Mouse (Mus musculus): ENCODE results near the gene Camk2d. TPM values are rescaled to one million over a fixed set of nuclear protein-coding genes. Genes with fewer than 3 reads are reported as not detected.

Gene Camk2d
- polyA plus RNA-seq, 1 experiment from 2014 or later = 34.9 TPM

GRCm38 (mm10) chr3:126687150-126687549 is 91.0 kb downstream of the Camk2d start:
- Histone ChIP-seq H3K36me3 (ENCODE audit: control insufficient read depth, insufficient read depth, low read length) (no peaks in the 10 kb centered on the region), H3K9me3 (ENCODE audit: control insufficient read depth, low read length) (no peaks in the 10 kb centered on the region), H3K9ac (ENCODE audit: low read length) (no peak overlapping the region), H3K4me1 (replicated peaks; ENCODE audit: control insufficient read depth, insufficient read depth) (no peaks in the 10 kb centered on the region), H3K4me2 (replicated peaks; ENCODE audit: low read depth) (no peak overlapping the region), H3K27me3 (ENCODE audit: control insufficient read depth, insufficient read depth, low read length) (no peaks in the 10 kb centered on the region), H3K27ac (replicated peaks) (no peak overlapping the region), H3K4me3 (ENCODE audit: low read depth, low read length) (no peak overlapping the region)
- 66% methylated on average over 4 of the region's 4 CpGs for WGBS
- TF ChIP-seq CTCF (IDR thresholded peaks at IDR 0.05; ENCODE audit: low read depth) (no peak), EP300 (optimal IDR thresholded peaks at IDR 0.05) (no peak)
- DNase-seq (ENCODE audit: low spot score) = no peak
- ATAC-seq (ENCODE audit: low FRiP score, low TSS enrichment) = no peak

GRCm38 (mm10) chr3:126688516-126688915 is 92.4 kb downstream of the Camk2d start:
- Histone ChIP-seq H3K4me1 (replicated peaks; ENCODE audit: control insufficient read depth, insufficient read depth) (0 out of 2 replicates have a peak, but pooled peaks cover 5% of the 10 kb centered on the region), H3K9ac (ENCODE audit: low read length) (no peak overlapping the region), H3K27ac (replicated peaks) (no peak overlapping the region), H3K36me3 (ENCODE audit: control insufficient read depth, insufficient read depth, low read length) (no peaks in the 10 kb centered on the region), H3K27me3 (ENCODE audit: control insufficient read depth, insufficient read depth, low read length) (no peaks in the 10 kb centered on the region), H3K4me2 (replicated peaks; ENCODE audit: low read depth) (no peak overlapping the region), H3K4me3 (ENCODE audit: low read depth, low read length) (no peak overlapping the region), H3K9me3 (ENCODE audit: control insufficient read depth, low read length) (no peaks in the 10 kb centered on the region)
- DNase-seq (ENCODE audit: low spot score) (no peak), ATAC-seq (ENCODE audit: low FRiP score, low TSS enrichment) (no peak)
- 89% methylated on average over 2 of the region's 2 CpGs for WGBS
- no peak for TF ChIP-seq EP300 (optimal IDR thresholded peaks at IDR 0.05)
- TF ChIP-seq CTCF (IDR thresholded peaks at IDR 0.05; ENCODE audit: low read depth) = no peak

- no peak for TF ChIP-seq CTCF (IDR thresholded peaks at IDR 0.05; ENCODE audit: low read depth)
- no peak for TF ChIP-seq EP300 (optimal IDR thresholded peaks at IDR 0.05)
- WGBS = 87% methylated on average over 13 of the region's 13 CpGs
- ATAC-seq (ENCODE audit: low FRiP score, low TSS enrichment) = no peak
Measured at GRCm38 (mm10) chr3:126690627-126691505, 94.8 kb downstream of the Camk2d start.

GRCm38 (mm10) chr3:126691565-126691964 is 95.5 kb downstream of the Camk2d start:
- H3K27me3 ChIP-seq (ENCODE audit: control insufficient read depth, insufficient read depth, low read length) = no peaks in the 10 kb centered on the region
- no peaks in the 10 kb centered on the region for H3K9me3 ChIP-seq (ENCODE audit: control insufficient read depth, low read length)
- WGBS = 72% methylated on average over 2 of the region's 2 CpGs
- no peak for ATAC-seq (ENCODE audit: low FRiP score, low TSS enrichment)
- no peak for TF ChIP-seq EP300 (optimal IDR thresholded peaks at IDR 0.05)
- TF ChIP-seq CTCF (IDR thresholded peaks at IDR 0.05; ENCODE audit: low read depth) = no peak
- no peak overlapping the region for H3K4me2 ChIP-seq (replicated peaks; ENCODE audit: low read depth)
- H3K27ac ChIP-seq (replicated peaks) = no peak overlapping the region
- H3K4me3 ChIP-seq (ENCODE audit: low read depth, low read length) = no peak overlapping the region
- H3K36me3 ChIP-seq (ENCODE audit: control insufficient read depth, insufficient read depth, low read length) = no peaks in the 10 kb centered on the region
- no peak overlapping the region for H3K9ac ChIP-seq (ENCODE audit: low read length)
- peaks cover 12% of the 10 kb centered on the region; the same call in 1 of the 2 replicates for H3K4me1 ChIP-seq (replicated peaks; ENCODE audit: control insufficient read depth, insufficient read depth)
- no peak for DNase-seq (ENCODE audit: low spot score)

More at GRCm38 (mm10) chr3:126690627-126691505, 94.8 kb downstream of the Camk2d start:
- Histone ChIP-seq H3K36me3 (ENCODE audit: control insufficient read depth, insufficient read depth, low read length) (no peaks in the 10 kb centered on the region), H3K27ac (replicated peaks) (no peak overlapping the region), H3K4me3 (ENCODE audit: low read depth, low read length) (no peak overlapping the region), H3K4me2 (replicated peaks; ENCODE audit: low read depth) (no peak overlapping the region), H3K4me1 (replicated peaks; ENCODE audit: control insufficient read depth, insufficient read depth) (peaks cover 12% of the 10 kb centered on the region; the same call in 1 of the 2 replicates), H3K9ac (ENCODE audit: low read length) (no peak overlapping the region), H3K9me3 (ENCODE audit: control insufficient read depth, low read length) (no peaks in the 10 kb centered on the region), H3K27me3 (ENCODE audit: control insufficient read depth, insufficient read depth, low read length) (no peaks in the 10 kb centered on the region)
- DNase-seq (ENCODE audit: low spot score) = no peak

- TF ChIP-seq EP300 (optimal IDR thresholded peaks at IDR 0.05) (no peak), CTCF (IDR thresholded peaks at IDR 0.05; ENCODE audit: low read depth) (no peak)
- no peaks in the 10 kb centered on the region for H3K36me3 ChIP-seq (ENCODE audit: control insufficient read depth, insufficient read depth, low read length)
- no peaks in the 10 kb centered on the region for H3K27me3 ChIP-seq (ENCODE audit: control insufficient read depth, insufficient read depth, low read length)
- H3K4me1 ChIP-seq (replicated peaks; ENCODE audit: control insufficient read depth, insufficient read depth) = peaks cover 12% of the 10 kb centered on the region; the same call in 1 of the 2 replicates
- no peaks in the 10 kb centered on the region for H3K9me3 ChIP-seq (ENCODE audit: control insufficient read depth, low read length)
- H3K4me3 ChIP-seq (ENCODE audit: low read depth, low read length) = peak overlapping the region; percentile 15; the same call in 1 of the 2 replicates
- H3K4me2 ChIP-seq (replicated peaks; ENCODE audit: low read depth) = peak overlapping the region; percentile 42
- peak; percentile 19; the same call in 1 of the 2 replicates for ATAC-seq (ENCODE audit: low FRiP score, low TSS enrichment)
- H3K27ac ChIP-seq (replicated peaks) = peak overlapping the region; percentile 83
- whole genome bisulfite sequencing = 56% methylated on average over 8 of the region's 8 CpGs
- DNase-seq (ENCODE audit: low spot score) = no peak
- H3K9ac ChIP-seq (ENCODE audit: low read length) = 0 out of 2 replicates have a peak overlapping the region, but pooled peaks have one; percentile 39
Measured at GRCm38 (mm10) chr3:126692797-126693196, 96.7 kb downstream of the Camk2d start.

GRCm38 (mm10) chr3:126693302-126693701 is 97.2 kb downstream of the Camk2d start:
- peak overlapping the region; percentile 15; the same call in 1 of the 2 replicates for H3K4me3 ChIP-seq (ENCODE audit: low read depth, low read length)
- DNase-seq (ENCODE audit: low spot score) (peak; percentile 30), ATAC-seq (ENCODE audit: low FRiP score, low TSS enrichment) (peak; percentile 50; the same call in 1 of the 2 replicates)
- no peaks in the 10 kb centered on the region for H3K36me3 ChIP-seq (ENCODE audit: control insufficient read depth, insufficient read depth, low read length)
- H3K4me2 ChIP-seq (replicated peaks; ENCODE audit: low read depth) = peak overlapping the region; percentile 42
- H3K27ac ChIP-seq (replicated peaks) = peak overlapping the region; percentile 83
- H3K9me3 ChIP-seq (ENCODE audit: control insufficient read depth, low read length) = no peaks in the 10 kb centered on the region
- H3K4me1 ChIP-seq (replicated peaks; ENCODE audit: control insufficient read depth, insufficient read depth) = peaks cover 12% of the 10 kb centered on the region; the same call in 1 of the 2 replicates
- H3K9ac ChIP-seq (ENCODE audit: low read length) = 0 out of 2 replicates have a peak overlapping the region, but pooled peaks have one; percentile 39
- TF ChIP-seq EP300 (optimal IDR thresholded peaks at IDR 0.05) (no peak), CTCF (IDR thresholded peaks at IDR 0.05; ENCODE audit: low read depth) (no peak)
- WGBS = 27% methylated on average over 7 of the region's 7 CpGs
- no peaks in the 10 kb centered on the region for H3K27me3 ChIP-seq (ENCODE audit: control insufficient read depth, insufficient read depth, low read length)

Measured in stomach, postnatal 0 days (tissue).